Mouse (Mus musculus) lung, postnatal 25 days (tissue): ENCODE results near the gene Serpina7.

Experiments
- DNase-seq: peaks from one replicate; pipeline ENCODE4 v3.0.0; 2022; ENCODE audit warnings: low spot score

The Serpina7 gene

DNA sequence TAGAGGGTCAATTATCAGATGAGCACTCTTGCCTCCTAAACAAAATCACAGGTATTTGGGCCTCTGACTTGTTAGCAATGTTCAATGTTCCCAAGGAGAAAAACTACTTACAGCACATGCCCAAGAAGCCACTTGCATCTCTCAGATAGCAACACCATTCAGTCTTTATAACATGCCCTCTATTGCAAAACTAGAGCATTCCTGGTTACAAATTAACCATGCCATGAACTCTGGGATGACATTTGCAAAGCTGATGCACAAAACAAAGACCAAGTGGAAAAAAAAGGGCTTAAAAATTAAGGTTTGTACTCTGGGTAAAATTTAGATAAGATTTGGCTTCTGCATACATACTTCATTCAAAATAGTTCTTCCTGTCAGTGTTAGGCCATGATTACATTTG is at the start of gene Serpina7:
Gene Serpina7, minus strand, starts transcription at position 160 of the 400 bp plus-strand sequence.
- no peak for DNase-seq

DNA sequence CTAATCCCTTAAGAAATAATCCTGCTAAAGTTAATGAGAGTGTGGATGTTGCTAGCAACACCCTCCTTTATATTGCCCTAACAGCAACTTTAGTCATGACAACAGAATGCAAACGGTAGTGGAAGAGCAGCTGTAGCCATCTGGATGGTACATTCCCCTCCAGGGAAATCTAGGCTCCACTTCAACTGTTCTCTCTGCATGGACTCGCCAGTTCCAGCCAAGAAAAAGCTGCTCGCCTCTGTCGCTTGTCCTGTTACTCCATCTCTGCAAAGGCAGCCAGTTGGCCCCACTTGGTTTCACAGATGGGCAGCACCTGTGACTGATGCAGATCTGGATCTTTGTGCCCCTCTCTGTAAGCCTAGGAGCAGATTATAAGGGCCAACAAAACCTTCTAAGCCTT is 49.0 kb upstream of the Serpina7 start:
- DNase-seq: peak; percentile 5

DNA sequence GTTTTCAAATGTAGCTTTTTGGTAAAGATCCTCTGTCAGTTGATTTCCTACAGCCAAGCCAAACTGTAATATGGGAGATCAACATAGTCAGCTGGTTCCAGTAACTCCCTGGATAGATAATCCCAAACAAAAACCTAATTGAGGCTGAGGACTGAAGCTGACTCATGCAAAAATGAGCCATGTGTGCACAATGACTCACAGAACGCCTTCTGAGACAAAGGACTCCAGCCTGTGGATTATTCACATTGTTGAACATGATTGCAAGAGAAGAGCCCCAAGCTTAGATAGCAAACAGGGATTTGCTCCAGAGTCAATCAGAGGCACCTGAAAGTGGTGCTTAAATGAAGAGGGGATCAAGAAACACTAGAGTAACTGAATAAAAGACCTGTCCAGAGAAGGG is 12.2 kb upstream of the Serpina7 start:
- DNase-seq: no peak

DNA sequence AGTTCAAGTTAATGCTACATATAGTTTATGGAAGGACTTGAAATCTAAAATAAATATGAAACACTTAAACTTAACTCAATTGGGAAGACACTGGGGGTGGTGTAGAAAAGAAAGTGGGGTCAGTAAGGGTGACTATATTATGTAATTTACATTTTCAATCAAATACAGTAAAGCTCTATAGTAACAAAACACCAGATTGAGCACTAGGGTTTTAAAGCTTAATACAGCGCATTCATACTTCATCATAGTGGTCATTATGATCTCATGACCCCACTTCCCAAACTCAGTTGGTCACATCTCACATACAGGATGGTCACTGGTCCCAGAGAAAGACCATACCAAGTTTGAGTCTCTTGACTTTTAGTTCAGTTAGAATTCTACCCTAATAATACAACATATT is 907 bp upstream of the Serpina7 start, which contains the start of gene 4930513O06Rik:
Gene 4930513O06Rik, plus strand, starts transcription at position 301 of the 400 bp plus-strand sequence.
- DNase-seq: no peak

DNA sequence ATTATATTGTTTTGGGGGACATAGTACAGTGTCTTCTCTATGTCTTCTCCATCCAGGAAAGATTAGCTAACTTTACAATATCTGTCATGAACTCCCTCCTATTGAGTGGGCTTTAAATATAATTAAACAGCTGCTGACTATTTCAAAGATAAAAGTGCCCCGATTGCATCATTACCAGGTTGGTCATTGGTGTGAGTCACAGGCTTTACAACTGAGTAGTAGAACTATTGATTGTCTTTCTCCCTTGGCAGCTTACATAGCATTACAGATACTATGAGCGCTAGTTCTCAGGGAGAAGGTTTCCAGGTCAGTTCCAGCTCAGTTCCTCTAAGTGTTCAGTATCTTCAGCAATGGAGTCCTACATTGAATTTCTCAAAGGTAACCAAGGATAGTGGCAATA is 6.5 kb downstream of the Serpina7 start:
- DNase-seq: no peak

DNA sequence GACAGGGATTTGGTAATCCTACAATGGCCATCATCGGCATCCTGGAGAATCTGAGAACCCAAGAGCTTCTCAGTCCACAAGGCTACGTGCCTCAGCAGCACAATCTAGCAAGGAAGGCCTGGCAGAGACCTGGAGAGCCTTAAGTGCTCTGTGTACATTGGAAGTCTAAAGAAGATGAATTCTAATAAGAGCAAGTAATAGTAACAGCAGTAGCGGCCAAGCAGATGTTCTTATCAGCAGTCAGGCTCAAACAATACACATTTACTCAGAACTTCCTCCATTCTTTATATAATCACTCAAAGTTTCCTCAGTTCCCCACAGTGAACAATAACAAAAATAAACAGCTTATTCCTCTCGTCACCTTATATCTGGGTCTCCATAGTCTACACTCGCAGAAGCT is 21.0 kb downstream of the Serpina7 start:
- DNase-seq: no peak

DNA sequence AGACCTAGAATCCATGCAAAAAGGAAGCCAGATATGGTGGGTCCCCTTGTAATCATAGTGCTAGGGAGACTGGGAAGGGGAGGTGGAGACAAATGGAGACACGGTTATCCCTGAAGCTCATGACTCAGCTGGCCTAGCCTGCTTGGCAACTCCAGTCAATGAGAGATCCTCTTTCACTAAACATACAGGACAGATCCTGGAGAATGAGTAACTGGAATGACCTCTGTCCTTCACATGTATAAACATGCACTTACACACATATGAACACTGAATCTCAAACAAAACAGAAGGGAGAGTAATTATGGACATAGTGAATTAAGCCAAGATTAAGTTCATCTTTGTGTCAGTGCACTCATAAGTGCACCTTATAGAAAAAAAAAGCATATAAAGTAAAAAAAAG is 31.9 kb downstream of the Serpina7 start:
- DNase-seq: no peak

DNA sequence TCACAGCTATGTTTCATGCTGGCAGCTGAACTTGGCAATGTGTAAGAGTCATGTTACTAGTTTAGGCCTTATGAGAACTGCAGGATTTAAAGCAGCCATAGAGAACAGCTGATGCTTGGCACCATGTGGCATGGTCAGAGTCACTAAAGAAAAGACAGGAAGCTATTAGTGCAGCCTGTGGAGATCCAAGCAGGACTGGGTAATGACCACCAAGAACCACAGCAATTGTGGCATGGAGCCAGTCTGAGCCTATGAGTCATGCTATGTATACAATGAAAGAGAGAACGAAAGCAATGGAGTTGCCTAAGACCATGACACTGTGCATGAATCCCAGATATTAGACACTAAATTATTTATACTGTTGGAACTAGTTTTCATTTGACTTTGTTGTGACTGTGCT is 33.1 kb downstream of the Serpina7 start:
- DNase-seq: no peak

DNA sequence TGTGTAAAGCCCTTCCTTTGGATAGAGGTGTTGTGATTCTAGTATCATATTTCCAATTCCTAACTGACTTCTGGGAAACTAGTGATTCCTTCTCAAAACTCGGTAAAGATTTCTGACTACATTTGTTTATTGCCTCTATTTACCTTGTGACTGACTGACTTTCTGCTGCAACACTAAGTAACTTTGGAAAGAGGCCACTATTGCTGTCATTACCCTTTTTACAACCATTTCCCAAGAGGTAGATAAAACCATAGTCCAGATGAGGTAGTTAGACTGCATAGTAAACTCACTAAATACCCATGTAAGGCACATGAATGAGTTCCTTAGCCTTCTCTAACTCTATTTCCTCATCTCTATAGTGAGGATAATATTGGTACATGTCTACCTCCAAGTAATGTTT is 43.9 kb downstream of the Serpina7 start:
- no peak for DNase-seq

DNA sequence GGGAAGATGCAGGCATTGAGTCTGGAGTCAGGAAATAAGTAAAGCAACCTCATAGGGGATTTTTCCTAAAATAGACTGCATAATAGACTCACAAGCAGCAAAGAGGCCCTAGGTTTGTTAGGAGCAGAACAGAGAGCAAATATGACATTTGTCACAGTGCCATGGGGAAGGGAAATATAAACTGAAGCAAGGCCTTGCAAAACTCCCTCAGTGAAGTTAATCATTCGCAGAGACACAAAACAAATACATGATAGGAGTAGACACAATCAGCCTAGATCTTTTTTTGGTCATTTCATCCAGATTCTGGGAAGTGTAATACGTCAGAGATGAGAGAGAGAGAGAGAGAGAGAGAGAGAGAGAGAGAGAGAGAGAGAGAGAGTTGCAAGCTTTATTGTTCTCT is 45.7 kb downstream of the Serpina7 start:
- DNase-seq: no peak

DNA sequence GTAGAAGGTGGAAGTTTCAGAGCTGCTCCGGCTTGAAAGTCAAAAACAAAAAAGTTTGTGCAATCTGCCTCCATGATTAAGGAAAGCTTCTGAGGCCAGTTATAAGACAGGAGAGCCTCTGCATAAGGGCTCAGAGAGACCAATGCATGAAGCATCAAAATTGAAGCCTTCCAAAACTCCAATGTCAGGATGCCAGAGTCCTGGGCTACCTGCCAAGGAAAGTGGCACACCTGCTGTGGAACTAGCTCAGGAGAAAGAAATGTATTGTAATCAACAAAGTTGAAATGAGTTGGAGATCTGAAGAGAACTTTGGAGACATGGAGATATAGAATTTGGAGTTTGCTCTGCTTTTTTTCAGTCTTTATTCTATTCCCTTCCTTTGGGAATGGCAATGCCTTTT is 47.4 kb downstream of the Serpina7 start:
- no peak for DNase-seq
